Mouse (Mus musculus): ENCODE data around the gene Stn1.
"Not testable (repeated sequence)": the region's sequence is repeated elsewhere in the genome, so short reads cannot be mapped to it uniquely, and the experiment has no call there.

Gene Stn1

GRCm38 (mm10) chr19:47537300-47537792 lies at the start of gene Stn1:
Gene Stn1 (minus strand): TSS chr19:47537507.
- DNase-seq (ENCODE audit: low spot score in 2 of 2): no peak

GRCm38 (mm10) chr19:47587009-47587408 lies 49.7 kb upstream of the Stn1 start:
- DNase-seq (ENCODE audit: low spot score in 2 of 2): no peak

- no peak for DNase-seq (ENCODE audit: low spot score in 2 of 2)
Measured at GRCm38 (mm10) chr19:47585772-47586171, 48.5 kb upstream of the Stn1 start.

GRCm38 (mm10) chr19:47579788-47580631 lies 42.7 kb upstream of the Stn1 start:
- peak; percentile 33 to 40 for DNase-seq (ENCODE audit: low spot score in 2 of 2)

- peak; percentile 88 to 89 for DNase-seq (ENCODE audit: low spot score in 2 of 2)
Measured at GRCm38 (mm10) chr19:47579225-47579787, 42.0 kb upstream of the Stn1 start, which contains the start of gene Slk. Gene Slk (plus strand): TSS chr19:47579678.

- peak; percentile 9 to 16 for DNase-seq (ENCODE audit: low spot score in 2 of 2)
Measured at GRCm38 (mm10) chr19:47578581-47579224, 41.4 kb upstream of the Stn1 start.

- no peak for DNase-seq (ENCODE audit: low spot score in 2 of 2)
Measured at GRCm38 (mm10) chr19:47573718-47574117, 36.4 kb upstream of the Stn1 start.

- not testable (repeated sequence) for DNase-seq (ENCODE audit: low spot score in 2 of 2)
Measured at GRCm38 (mm10) chr19:47571981-47572380, 34.7 kb upstream of the Stn1 start.

- no peak for DNase-seq (ENCODE audit: low spot score in 2 of 2)
Measured at GRCm38 (mm10) chr19:47570042-47570441, 32.7 kb upstream of the Stn1 start.

GRCm38 (mm10) chr19:47565994-47566393 lies 28.7 kb upstream of the Stn1 start:
- no peak for DNase-seq (ENCODE audit: low spot score in 2 of 2)

GRCm38 (mm10) chr19:47565031-47565654 lies 27.8 kb upstream of the Stn1 start:
- no peak for DNase-seq (ENCODE audit: low spot score in 2 of 2)

GRCm38 (mm10) chr19:47563715-47564114 lies 26.4 kb upstream of the Stn1 start:
- no peak for DNase-seq (ENCODE audit: low spot score in 2 of 2)

GRCm38 (mm10) chr19:47561996-47562441 lies 24.7 kb upstream of the Stn1 start:
- peak; percentile 46 to 58 for DNase-seq (ENCODE audit: low spot score in 2 of 2)

- DNase-seq (ENCODE audit: low spot score in 2 of 2): no peak
Measured at GRCm38 (mm10) chr19:47560544-47561161, 23.3 kb upstream of the Stn1 start.

- peak in 1 of 2 experiments; percentile 23 for DNase-seq (ENCODE audit: low spot score in 2 of 2)
Measured at GRCm38 (mm10) chr19:47559751-47560512, 22.6 kb upstream of the Stn1 start.

GRCm38 (mm10) chr19:47559145-47559544 lies 21.8 kb upstream of the Stn1 start:
- DNase-seq (ENCODE audit: low spot score in 2 of 2): no peak

GRCm38 (mm10) chr19:47549584-47549983 lies 12.3 kb upstream of the Stn1 start:
- no peak for DNase-seq (ENCODE audit: low spot score in 2 of 2)

GRCm38 (mm10) chr19:47549174-47549573 lies 11.9 kb upstream of the Stn1 start:
- no peak for DNase-seq (ENCODE audit: low spot score in 2 of 2)

- no peak for DNase-seq (ENCODE audit: low spot score in 2 of 2)
Measured at GRCm38 (mm10) chr19:47548432-47549076, 11.2 kb upstream of the Stn1 start.

- no peak for DNase-seq (ENCODE audit: low spot score in 2 of 2)
Measured at GRCm38 (mm10) chr19:47545528-47545927, 8.2 kb upstream of the Stn1 start.
